Mouse (Mus musculus): ENCODE results near the gene Topors. TPM values are rescaled to one million over a fixed set of nuclear protein-coding genes. Genes with fewer than 3 reads are reported as not detected.

Topors gene
- polyA plus RNA-seq, 1 experiment, result 1.5 TPM

DNA sequence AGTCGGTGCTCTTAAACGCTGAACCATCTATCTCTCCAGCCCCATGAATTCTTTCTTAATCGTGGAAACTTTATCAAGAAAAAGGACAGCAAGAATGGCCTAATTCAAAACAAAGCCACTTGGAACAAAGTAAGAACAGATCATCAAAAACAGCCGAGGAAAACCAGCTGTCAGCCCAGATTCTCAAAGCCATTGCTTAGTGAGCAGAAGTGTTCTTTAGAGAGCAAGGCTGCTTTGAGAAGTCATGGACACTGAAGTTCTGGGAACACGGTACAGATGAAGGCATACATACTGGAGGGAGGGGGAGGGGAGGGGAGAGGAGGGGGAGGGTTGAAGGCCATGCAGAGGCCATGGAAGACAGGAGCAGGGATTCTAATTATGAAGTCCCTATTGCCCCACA lies 43.6 kb downstream of the Topors start:
- peaks cover 55% of the 10 kb centered on the region for H3K36me3 ChIP-seq (ENCODE audit: control insufficient read depth, insufficient read depth, low read length)
- H3K27me3 ChIP-seq (ENCODE audit: control insufficient read depth, insufficient read depth, low read length), result no peaks in the 10 kb centered on the region
- WGBS, result 75% methylated on average over 5 of the region's 5 CpGs
- H3K4me1 ChIP-seq (ENCODE audit: control insufficient read depth, insufficient read depth, insufficient read length, low read length), result no peaks in the 10 kb centered on the region
- no peak for TF ChIP-seq CTCF (IDR thresholded peaks at IDR 0.05; ENCODE audit: extremely low read depth, insufficient read length, insufficient replicate concordance, low read depth, low read length)
- no peak for TF ChIP-seq POLR2A (IDR thresholded peaks at IDR 0.05; ENCODE audit: low read depth, low read length)
- no peak overlapping the region for H3K4me3 ChIP-seq (ENCODE audit: low read depth, low read length)
- H3K27ac ChIP-seq (ENCODE audit: insufficient read depth, low read depth, low read length), result no peak overlapping the region

GRCm38 (mm10) chr4:40221876-40222585 lies 47.6 kb downstream of the Topors start:
- Histone ChIP-seq H3K4me3 (ENCODE audit: low read depth, low read length) (no peak overlapping the region), H3K27me3 (ENCODE audit: control insufficient read depth, insufficient read depth, low read length) (no peaks in the 10 kb centered on the region), H3K36me3 (ENCODE audit: control insufficient read depth, insufficient read depth, low read length) (peaks cover 67% of the 10 kb centered on the region), H3K4me1 (ENCODE audit: control insufficient read depth, insufficient read depth, insufficient read length, low read length) (no peaks in the 10 kb centered on the region), H3K27ac (ENCODE audit: insufficient read depth, low read depth, low read length) (no peak overlapping the region)
- 75% methylated on average over 21 of the region's 21 CpGs for WGBS
- no peak for TF ChIP-seq CTCF (IDR thresholded peaks at IDR 0.05; ENCODE audit: extremely low read depth, insufficient read length, insufficient replicate concordance, low read depth, low read length)
- TF ChIP-seq POLR2A (IDR thresholded peaks at IDR 0.05; ENCODE audit: low read depth, low read length), result no peak

DNA sequence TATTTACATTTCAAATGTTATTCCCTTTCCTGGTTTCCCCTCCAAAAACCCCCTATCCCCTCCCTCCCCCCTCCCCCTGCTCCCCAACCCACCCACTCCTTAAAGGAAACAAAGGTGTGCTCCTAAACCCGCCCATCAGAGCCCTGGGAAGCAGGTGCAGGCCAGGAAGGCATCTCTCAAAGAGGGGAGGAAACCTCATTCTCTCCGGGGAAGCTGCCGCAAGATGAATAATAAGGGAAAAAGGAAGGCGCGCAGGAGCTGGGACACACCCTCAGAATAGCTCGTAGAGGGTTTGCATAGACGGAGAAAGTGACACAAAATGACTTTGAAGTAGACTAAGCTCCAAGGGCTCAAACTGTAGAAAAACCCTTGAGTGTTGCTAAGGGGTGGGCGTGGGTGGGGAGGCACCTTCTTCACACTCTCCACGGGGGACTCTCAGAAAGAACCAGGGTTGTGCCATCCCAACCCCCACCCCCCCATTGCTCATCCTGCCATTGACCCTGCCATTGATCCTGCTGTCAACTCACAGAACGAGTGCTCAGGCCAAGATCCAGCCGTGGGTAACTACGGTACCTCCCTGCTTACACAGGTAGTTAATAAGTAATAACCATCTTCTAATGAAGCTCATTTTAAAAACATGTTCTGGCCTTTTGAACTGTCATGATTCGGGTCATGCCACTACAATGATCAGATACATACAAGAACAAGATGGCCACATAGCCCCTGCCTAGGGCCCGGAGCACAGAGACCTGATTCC lies 48.5 kb downstream of the Topors start:
- WGBS, result 38% methylated on average over 14 of the region's 14 CpGs
- Histone ChIP-seq H3K27ac (ENCODE audit: insufficient read depth, low read depth, low read length) (no peak overlapping the region), H3K27me3 (ENCODE audit: control insufficient read depth, insufficient read depth, low read length) (no peaks in the 10 kb centered on the region), H3K4me3 (ENCODE audit: low read depth, low read length) (no peak overlapping the region), H3K4me1 (ENCODE audit: control insufficient read depth, insufficient read depth, insufficient read length, low read length) (no peaks in the 10 kb centered on the region), H3K36me3 (ENCODE audit: control insufficient read depth, insufficient read depth, low read length) (peaks cover 67% of the 10 kb centered on the region)
- TF ChIP-seq POLR2A (IDR thresholded peaks at IDR 0.05; ENCODE audit: low read depth, low read length) (no peak), CTCF (IDR thresholded peaks at IDR 0.05; ENCODE audit: extremely low read depth, insufficient read length, insufficient replicate concordance, low read depth, low read length) (no peak)

DNA sequence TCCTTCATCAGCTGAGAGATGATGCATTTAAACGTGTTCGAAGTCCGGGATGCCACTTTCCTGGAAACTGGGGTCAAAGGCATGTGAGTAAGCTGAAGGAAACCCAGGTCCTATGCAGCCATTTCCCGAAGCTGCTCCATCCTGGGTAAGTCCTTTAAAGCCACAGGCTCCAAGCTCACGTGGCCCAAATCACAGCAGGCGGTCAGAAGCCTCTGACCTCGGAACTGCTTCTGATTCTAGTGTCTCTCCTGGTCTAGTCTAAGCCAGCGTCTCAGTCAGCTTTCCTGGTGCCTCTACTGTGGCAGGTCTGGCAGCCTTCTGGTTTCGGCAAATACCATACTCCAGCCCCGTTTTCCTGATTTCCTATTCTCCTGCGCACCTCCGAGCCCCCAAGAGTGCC lies 49.2 kb downstream of the Topors start:
- WGBS, result 72% methylated on average over 12 of the region's 12 CpGs
- TF ChIP-seq CTCF (IDR thresholded peaks at IDR 0.05; ENCODE audit: extremely low read depth, insufficient read length, insufficient replicate concordance, low read depth, low read length) (no peak), POLR2A (IDR thresholded peaks at IDR 0.05; ENCODE audit: low read depth, low read length) (no peak)
- Histone ChIP-seq H3K4me3 (ENCODE audit: low read depth, low read length) (no peak overlapping the region), H3K27ac (ENCODE audit: insufficient read depth, low read depth, low read length) (no peak overlapping the region), H3K4me1 (ENCODE audit: control insufficient read depth, insufficient read depth, insufficient read length, low read length) (no peaks in the 10 kb centered on the region), H3K36me3 (ENCODE audit: control insufficient read depth, insufficient read depth, low read length) (peaks cover 65% of the 10 kb centered on the region), H3K27me3 (ENCODE audit: control insufficient read depth, insufficient read depth, low read length) (no peaks in the 10 kb centered on the region)

- peak; percentile 45; the same call in 1 of the 2 replicates for TF ChIP-seq CTCF (IDR thresholded peaks at IDR 0.05; ENCODE audit: extremely low read depth, insufficient read length, insufficient replicate concordance, low read depth, low read length)
- TF ChIP-seq POLR2A (IDR thresholded peaks at IDR 0.05; ENCODE audit: low read depth, low read length), result no peak
- Histone ChIP-seq H3K36me3 (ENCODE audit: control insufficient read depth, insufficient read depth, low read length) (peaks cover 59% of the 10 kb centered on the region), H3K27me3 (ENCODE audit: control insufficient read depth, insufficient read depth, low read length) (no peaks in the 10 kb centered on the region), H3K27ac (ENCODE audit: insufficient read depth, low read depth, low read length) (no peak overlapping the region), H3K4me3 (ENCODE audit: low read depth, low read length) (no peak overlapping the region), H3K4me1 (ENCODE audit: control insufficient read depth, insufficient read depth, insufficient read length, low read length) (no peaks in the 10 kb centered on the region)
- 76% methylated on average over 7 of the region's 7 CpGs for whole genome bisulfite sequencing
Measured at GRCm38 (mm10) chr4:40218382-40218781, 51.3 kb downstream of the Topors start.

GRCm38 (mm10) chr4:40217910-40218309 lies 51.7 kb downstream of the Topors start:
- WGBS, result 61% methylated on average over 3 of the region's 3 CpGs
- Histone ChIP-seq H3K27me3 (ENCODE audit: control insufficient read depth, insufficient read depth, low read length) (no peaks in the 10 kb centered on the region), H3K36me3 (ENCODE audit: control insufficient read depth, insufficient read depth, low read length) (peaks cover 59% of the 10 kb centered on the region), H3K27ac (ENCODE audit: insufficient read depth, low read depth, low read length) (no peak overlapping the region), H3K4me3 (ENCODE audit: low read depth, low read length) (no peak overlapping the region), H3K4me1 (ENCODE audit: control insufficient read depth, insufficient read depth, insufficient read length, low read length) (no peaks in the 10 kb centered on the region)
- no peak for TF ChIP-seq POLR2A (IDR thresholded peaks at IDR 0.05; ENCODE audit: low read depth, low read length)
- TF ChIP-seq CTCF (IDR thresholded peaks at IDR 0.05; ENCODE audit: extremely low read depth, insufficient read length, insufficient replicate concordance, low read depth, low read length), result no peak

- no peak for TF ChIP-seq CTCF (IDR thresholded peaks at IDR 0.05; ENCODE audit: extremely low read depth, insufficient read length, insufficient replicate concordance, low read depth, low read length)
- no peak for TF ChIP-seq POLR2A (IDR thresholded peaks at IDR 0.05; ENCODE audit: low read depth, low read length)
- H3K4me1 ChIP-seq (ENCODE audit: control insufficient read depth, insufficient read depth, insufficient read length, low read length), result no peaks in the 10 kb centered on the region
- H3K36me3 ChIP-seq (ENCODE audit: control insufficient read depth, insufficient read depth, low read length), result peaks cover 58% of the 10 kb centered on the region
- H3K27ac ChIP-seq (ENCODE audit: insufficient read depth, low read depth, low read length), result no peak overlapping the region
- H3K27me3 ChIP-seq (ENCODE audit: control insufficient read depth, insufficient read depth, low read length), result no peaks in the 10 kb centered on the region
- H3K4me3 ChIP-seq (ENCODE audit: low read depth, low read length), result no peak overlapping the region
- WGBS, result 92% methylated on average over 4 of the region's 6 CpGs
Measured at GRCm38 (mm10) chr4:40212177-40212576, 57.5 kb downstream of the Topors start.

Other genes with a start within 250 kb of the Topors start
- gene Aco1, start 126.8 kb downstream of the Topors start, polyA plus RNA-seq (2012; rRNA removed), result 26.2 and 58.2 TPM in 2 replicates
- 8.1 and 19.9 TPM in 2 replicates for gene Ddx58, start 30.0 kb downstream of the Topors start, polyA plus RNA-seq (2012; rRNA removed)
- 7.8 and 17.5 TPM in 2 replicates for gene Smim27, start 271 bp downstream of the Topors start, polyA plus RNA-seq (2012; rRNA removed)
- gene Ndufb6, start 9.6 kb upstream of the Topors start, polyA plus RNA-seq (2012; rRNA removed), result 69.4 and 70.1 TPM in 2 replicates
- 0.23 TPM in 1 of 2 replicates, not detected in the other for gene Tmem215, start 202.3 kb upstream of the Topors start, polyA plus RNA-seq (2012; rRNA removed)